Comparison of ENCODE assay signal across 8 mouse cellular contexts in genomic region chr2:30471051-30471450, GRCm38 (mm10). TPM values are rescaled to one million over a fixed set of nuclear protein-coding genes. Genes with fewer than 3 reads are reported as not detected.
DNase-seq lines count a peak whose midpoint lies in the region; ATAC-seq and TF ChIP-seq lines count a peak whose summit lies in the region.

No protein-coding gene starts in this region.

- peaks cover 2% of the 10 kb centered on the region for H3K4me1 ChIP-seq in heart, adult 2 months (ENCODE audit: control insufficient read depth, insufficient read depth, low read length)
- peaks cover 29% of the 10 kb centered on the region for H3K4me1 ChIP-seq in heart, embryonic 11.5 days (ENCODE audit: control insufficient read depth, insufficient read depth, low read length)
- peaks cover 21% of the 10 kb centered on the region for H3K4me1 ChIP-seq in liver, embryonic 12.5 days
- H3K4me1 ChIP-seq in thymus, adult 2 months (replicated peaks; ENCODE audit: control insufficient read depth, insufficient read depth, low read length) = peaks cover 33% of the 10 kb centered on the region

- H3K4me2 ChIP-seq in heart, embryonic 11.5 days = peak overlapping the region; percentile 96
- peak overlapping the region; percentile 60; the same call in 1 of the 2 replicates for H3K4me2 ChIP-seq in liver, embryonic 12.5 days

- no peak for TF ChIP-seq POLR2A in heart, adult 2 months (IDR thresholded peaks at IDR 0.05; ENCODE audit: insufficient read depth, low read depth, low read length)
- TF ChIP-seq POLR2A in thymus, adult 2 months (IDR thresholded peaks at IDR 0.05; ENCODE audit: control insufficient read depth, extremely low read depth, insufficient read depth, low read length, poor library complexity) = no peak

- intact Hi-C loops in heart, adult 2 months (cut with DNase I) = no loop called here
- intact Hi-C loops in heart, postnatal 25 days (cut with DNase I) = loop anchor here (5.0 kb wide), 1 partner anchor 236 kb away; no protein-coding TSS in a partner anchor

- H3K4me3 ChIP-seq in heart, adult 2 months = peak overlapping the region; percentile 77
- peak overlapping the region; percentile 12; the same call in 1 of the 2 replicates for H3K4me3 ChIP-seq in heart, embryonic 11.5 days (ENCODE audit: low read depth, low read length)
- H3K4me3 ChIP-seq in liver, embryonic 12.5 days = no peak overlapping the region
- no peak overlapping the region for H3K4me3 ChIP-seq in thymus, adult 2 months (ENCODE audit: control insufficient read depth, insufficient read depth, low read length)

- no peak for TF ChIP-seq EP300 in heart, adult 2 months (IDR thresholded peaks at IDR 0.05; ENCODE audit: insufficient read depth, low read depth, low read length)

- H3K27ac ChIP-seq in heart, adult 2 months = peak overlapping the region; percentile 98
- peak overlapping the region; percentile 73 for H3K27ac ChIP-seq in heart, embryonic 11.5 days (ENCODE audit: low read depth, low read length)
- H3K27ac ChIP-seq in liver, embryonic 12.5 days = no peak overlapping the region
- no peak overlapping the region for H3K27ac ChIP-seq in thymus, adult 2 months (ENCODE audit: control insufficient read depth, insufficient read depth, low read length)

- TF ChIP-seq CTCF in heart, adult 2 months (IDR thresholded peaks at IDR 0.05) = no peak
- no peak for TF ChIP-seq CTCF in thymus, adult 2 months (IDR thresholded peaks at IDR 0.05; ENCODE audit: borderline replicate concordance, control insufficient read depth, extremely low read depth, insufficient read depth, low read length, poor library complexity)

- ATAC-seq in heart, embryonic 11.5 days (replicated peaks; ENCODE audit: insufficient number of reproducible peaks, low FRiP score, low TSS enrichment) = no peak
- ATAC-seq in liver, embryonic 12.5 days = no peak

- DNase-seq in heart, adult 2 months = peak; percentile 39 to 60
- no peak for DNase-seq in heart, postnatal 25 days (ENCODE audit: low spot score)
- peak; percentile 46 for DNase-seq in MN1 (ENCODE audit: low spot score)
- DNase-seq in right cerebral cortex, postnatal 14 days = no peak
- DNase-seq in ovary, postnatal 10 days (ENCODE audit: low spot score) = no peak
- DNase-seq in thymus, adult 2 months = no peak

- H3K79me2 ChIP-seq in heart, adult 2 months (replicated peaks; ENCODE audit: control insufficient read depth, insufficient read depth, low read length) = no peaks in the 10 kb centered on the region

- H3K9me3 ChIP-seq in heart, embryonic 11.5 days (replicated peaks; ENCODE audit: control insufficient read depth, low read length) = no peaks in the 10 kb centered on the region
- H3K9me3 ChIP-seq in liver, embryonic 12.5 days (replicated peaks) = no peaks in the 10 kb centered on the region

- whole genome bisulfite sequencing in heart, adult 2 months = 28% methylated on average over 7 of the region's 8 CpGs
- 14% methylated on average over 8 of the region's 8 CpGs for WGBS in heart, embryonic 11.5 days (ENCODE audit: insufficient replicate concordance)
- WGBS in liver, embryonic 12.5 days (ENCODE audit: insufficient replicate concordance) = 20% methylated on average over 8 of the region's 8 CpGs
- 83% methylated on average over 8 of the region's 8 CpGs for WGBS in thymus, adult 2 months

- no peaks in the 10 kb centered on the region for H3K36me3 ChIP-seq in heart, adult 2 months (ENCODE audit: control insufficient read depth, insufficient read depth, low read length)
- no peaks in the 10 kb centered on the region for H3K36me3 ChIP-seq in heart, embryonic 11.5 days (ENCODE audit: control insufficient read depth, insufficient read depth, low read length)
- H3K36me3 ChIP-seq in liver, embryonic 12.5 days = no peaks in the 10 kb centered on the region
- no peaks in the 10 kb centered on the region for H3K36me3 ChIP-seq in thymus, adult 2 months (ENCODE audit: control insufficient read depth, insufficient read depth, low read length)

- peak overlapping the region; percentile 45 for H3K9ac ChIP-seq in heart, adult 2 months (ENCODE audit: low read depth, low read length)
- peak overlapping the region; percentile 85 for H3K9ac ChIP-seq in heart, embryonic 11.5 days (ENCODE audit: low read depth, low read length)
- H3K9ac ChIP-seq in liver, embryonic 12.5 days = no peak overlapping the region

- no peaks in the 10 kb centered on the region for H3K27me3 ChIP-seq in heart, adult 2 months (ENCODE audit: control insufficient read depth, insufficient read depth, low read length)
- peaks cover 10% of the 10 kb centered on the region for H3K27me3 ChIP-seq in heart, embryonic 11.5 days (ENCODE audit: control insufficient read depth, insufficient read depth, low read length)
- H3K27me3 ChIP-seq in liver, embryonic 12.5 days (replicated peaks) = peaks cover 98% of the 10 kb centered on the region
- H3K27me3 ChIP-seq in thymus, adult 2 months (ENCODE audit: control insufficient read depth, insufficient read depth, low read length) = peaks cover 16% of the 10 kb centered on the region

RNA-seq across cellular contexts. Expression of gene Ier5l, which starts 3.0 kb away (rescaled TPM):
- 1 to 10 TPM; 2.8 to 3.0 TPM for total RNA-seq in heart, adult 2 months (2021)
- 3.4 and 5.6 TPM in 2 replicates for polyA plus RNA-seq in heart, adult 2 months (2012; rRNA removed)
- 1 to 10 TPM; 4.1 to 6.9 TPM for total RNA-seq in heart, postnatal 25 days (2021)
- 2.4 TPM in 2 replicates for polyA plus RNA-seq in heart, embryonic 11.5 days (2014; fragmentation: Nextera tagmentation; extraction: Ambion mirVana)
- 0.44 and 0.59 TPM in 2 replicates for polyA plus RNA-seq in liver, embryonic 12.5 days (2016; fragmentation: Nextera tagmentation; extraction: Ambion mirVana)
- polyA plus RNA-seq in thymus, adult 2 months (2012; rRNA removed) = 7.2 and 7.7 TPM in 2 replicates

RNA-seq across cellular contexts. Expression of gene Ptpa, which starts 55.2 kb away (rescaled TPM):
- total RNA-seq in heart, adult 2 months (2021) = 10 to 100 TPM; 82.7 to 91.2 TPM
- 88.7 and 107 TPM in 2 replicates for polyA plus RNA-seq in heart, adult 2 months (2012; rRNA removed)
- 10 to 100 TPM; 91.2 to 92.3 TPM for total RNA-seq in heart, postnatal 25 days (2021)
- 50.3 and 63.5 TPM in 2 replicates for polyA plus RNA-seq in heart, embryonic 11.5 days (2014; fragmentation: Nextera tagmentation; extraction: Ambion mirVana)
- 168 and 173 TPM in 2 replicates for polyA plus RNA-seq in liver, embryonic 12.5 days (2016; fragmentation: Nextera tagmentation; extraction: Ambion mirVana)
- polyA plus RNA-seq in thymus, adult 2 months (2012; rRNA removed) = 180 and 227 TPM in 2 replicates

RNA-seq across cellular contexts. Expression of gene Crat, which starts 55.4 kb away (rescaled TPM):
- total RNA-seq in heart, adult 2 months (2021) = 100 to 1,000 TPM; 452 to 542 TPM
- polyA plus RNA-seq in heart, adult 2 months (2012; rRNA removed) = 695 and 713 TPM in 2 replicates
- total RNA-seq in heart, postnatal 25 days (2021) = 100 to 1,000 TPM; 433 to 486 TPM
- polyA plus RNA-seq in heart, embryonic 11.5 days (2014; fragmentation: Nextera tagmentation; extraction: Ambion mirVana) = 61.5 and 66.0 TPM in 2 replicates
- 26.0 and 28.6 TPM in 2 replicates for polyA plus RNA-seq in liver, embryonic 12.5 days (2016; fragmentation: Nextera tagmentation; extraction: Ambion mirVana)
- 93.9 and 96.4 TPM in 2 replicates for polyA plus RNA-seq in thymus, adult 2 months (2012; rRNA removed)

Comparison
In these comparisons a context has a peak if more than half of its experiments do, and no peak if none do; other contexts are left out.
1. DNase-seq: peak in heart, adult 2 months (2 of 2) and MN1 (single experiment); none in heart, postnatal 25 days (single experiment), right cerebral cortex, postnatal 14 days (single experiment), ovary, postnatal 10 days (single experiment) and thymus, adult 2 months (single experiment).
2. H3K27ac ChIP-seq: peak in heart, adult 2 months (single experiment) and heart, embryonic 11.5 days (single experiment); none in liver, embryonic 12.5 days (single experiment) and thymus, adult 2 months (single experiment).
3. H3K4me3 ChIP-seq: peak in heart, adult 2 months (single experiment) and heart, embryonic 11.5 days (single experiment); none in liver, embryonic 12.5 days (single experiment) and thymus, adult 2 months (single experiment).